Mouse (Mus musculus) heart, postnatal 4 days (tissue): ENCODE data around the gene Npcd. TPM values are rescaled to one million over a fixed set of nuclear protein-coding genes. Genes with fewer than 3 reads are reported as not detected.

Experiments
- DNase-seq: peaks from one replicate; pipeline ENCODE4 v3.0.0; 2021
- total RNA-seq, 2 experiments: library from RNA; stranded (reverse); gene quantifications; 2 replicates each; pipeline ENCODE4 v1.2.3; 2021

The Npcd gene
- total RNA-seq, 2 experiments from 2014 or later, result 1.3 to 1.5 TPM

GRCm38 (mm10) chr15:79740739-79741138, 93.3 kb downstream of the Npcd start:
- no peak for DNase-seq

Other genes starting within 250 kb of the Npcd start
- under 1 TPM; 0.31 to 0.86 TPM for gene Dmc1, start 229.1 kb downstream of the Npcd start, total RNA-seq
- gene Fam227a, start 175.3 kb downstream of the Npcd start, total RNA-seq, result 1 to 10 TPM; 1.0 to 1.2 TPM
- gene Cby1, start 175.0 kb downstream of the Npcd start, total RNA-seq, result 10 to 100 TPM; 30.9 to 35.5 TPM
- 100 to 1,000 TPM; 150 to 159 TPM for gene Tomm22, start 163.4 kb downstream of the Npcd start, total RNA-seq
- gene Josd1, start 146.3 kb downstream of the Npcd start, total RNA-seq, result 10 to 100 TPM; 29.8 to 32.5 TPM
- 10 to 100 TPM; 40.2 to 41.9 TPM for gene Gtpbp1, start 143.4 kb downstream of the Npcd start, total RNA-seq
- gene Sun2, start 91.7 kb downstream of the Npcd start, total RNA-seq, result 10 to 100 TPM; 54.7 to 62.3 TPM
- 10 to 100 TPM; 22.3 to 25.1 TPM for gene Dnal4, start 56.4 kb downstream of the Npcd start, total RNA-seq
- gene Nptxr, start 29.5 kb downstream of the Npcd start, total RNA-seq, result 1 to 10 TPM; 5.8 to 6.0 TPM
- gene Cbx6, start 451 bp upstream of the Npcd start, total RNA-seq, result 10 to 100 TPM; 53.1 to 57.5 TPM
- 10 to 100 TPM in 1 of 2 experiments, 1 to 10 TPM in 1; 8.7 to 10.1 TPM for gene Apobec3, start 57.4 kb upstream of the Npcd start, total RNA-seq
- gene Cbx7, start 136.9 kb upstream of the Npcd start, total RNA-seq, result 1 to 10 TPM; 1.7 to 2.0 TPM
- 10 to 100 TPM; 46.4 to 50.7 TPM for gene Pdgfb, start 180.7 kb upstream of the Npcd start, total RNA-seq